Mouse (Mus musculus): ENCODE measurements around the gene Acap1.
A peak's percentile ranks its signal among the peaks of the same experiment; 100 is the strongest.
"Not testable (repeated sequence)": the region's sequence is repeated elsewhere in the genome, so short reads cannot be mapped to it uniquely, and the experiment has no call there.

Gene Acap1

GRCm38 (mm10) chr11:69921114-69922011 lies 26.0 kb upstream of the Acap1 start, which contains the start of gene Eif5a:
Eif5a (minus strand) TSS chr11:69921958.
- peak; percentile 100 for DNase-seq (ENCODE audit: low spot score in 2 of 2)

DNA sequence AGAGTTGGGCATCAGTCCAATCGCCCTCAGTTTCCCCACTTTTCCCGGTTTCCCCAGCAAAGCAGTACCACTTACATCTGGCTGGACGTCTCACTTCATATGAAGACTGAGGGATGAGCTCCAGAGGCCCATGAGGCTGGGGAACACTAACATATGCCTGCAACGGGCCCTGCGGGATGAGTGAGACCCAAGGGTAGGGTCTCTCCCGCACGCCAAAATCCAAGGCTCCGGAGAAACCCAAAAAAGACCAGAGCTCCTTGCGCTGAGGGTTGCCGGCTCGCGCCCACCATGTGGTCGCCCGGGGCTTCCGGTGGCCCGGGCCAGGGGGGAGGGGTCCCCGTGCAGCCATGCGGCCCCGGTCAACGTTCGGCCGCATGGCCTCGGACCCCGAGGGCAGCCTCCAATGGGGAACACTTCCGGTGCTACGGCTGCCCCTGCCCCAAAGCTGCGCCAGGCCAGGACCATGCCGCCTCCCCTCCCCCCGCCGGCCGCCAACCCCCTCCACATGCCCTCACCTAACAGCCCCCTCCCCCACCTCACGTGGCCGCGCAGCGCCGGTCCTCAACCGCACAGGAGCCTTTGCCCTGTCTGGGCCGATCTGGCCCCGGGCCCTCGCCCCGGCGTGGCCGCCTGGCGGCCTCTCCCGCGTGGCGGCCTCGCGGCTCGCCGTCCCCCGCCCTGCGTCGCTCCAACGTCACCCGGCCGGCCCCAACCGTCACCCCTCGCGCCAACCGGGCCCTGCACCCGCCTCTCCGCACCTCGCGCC lies 25.1 kb upstream of the Acap1 start:
- DNase-seq (ENCODE audit: low spot score in 2 of 2): no peak

DNA sequence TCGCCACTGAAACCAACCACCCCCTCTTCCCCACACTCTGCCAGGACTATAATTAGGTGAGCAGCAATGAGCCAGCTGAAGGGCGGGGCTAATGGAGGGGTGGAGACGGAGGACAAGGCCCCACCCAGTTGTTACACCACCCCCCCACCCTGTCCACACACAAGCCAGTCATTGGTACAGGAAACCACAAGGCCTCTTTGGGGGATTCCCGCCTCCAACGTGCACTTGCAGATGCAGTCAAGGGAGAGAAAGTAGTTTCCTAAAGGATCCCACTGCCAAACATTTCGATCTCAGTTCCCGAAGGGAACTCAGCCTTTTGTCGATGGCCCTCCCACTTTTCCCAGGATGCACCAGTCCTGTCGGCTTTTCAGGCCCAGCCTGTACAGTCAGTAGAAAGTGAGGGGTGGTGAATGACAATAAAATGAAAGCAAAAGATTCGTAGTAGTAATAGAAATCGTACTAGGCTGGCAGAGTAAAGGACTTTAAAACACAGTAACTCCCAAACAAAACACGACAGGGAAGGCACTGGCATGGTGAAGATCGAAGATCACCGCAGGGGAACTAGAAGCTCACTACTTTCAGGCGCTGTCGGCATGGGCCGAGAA lies 24.4 kb upstream of the Acap1 start:
- DNase-seq (ENCODE audit: low spot score in 2 of 2): peak in 1 of 2 experiments; percentile 34

DNA sequence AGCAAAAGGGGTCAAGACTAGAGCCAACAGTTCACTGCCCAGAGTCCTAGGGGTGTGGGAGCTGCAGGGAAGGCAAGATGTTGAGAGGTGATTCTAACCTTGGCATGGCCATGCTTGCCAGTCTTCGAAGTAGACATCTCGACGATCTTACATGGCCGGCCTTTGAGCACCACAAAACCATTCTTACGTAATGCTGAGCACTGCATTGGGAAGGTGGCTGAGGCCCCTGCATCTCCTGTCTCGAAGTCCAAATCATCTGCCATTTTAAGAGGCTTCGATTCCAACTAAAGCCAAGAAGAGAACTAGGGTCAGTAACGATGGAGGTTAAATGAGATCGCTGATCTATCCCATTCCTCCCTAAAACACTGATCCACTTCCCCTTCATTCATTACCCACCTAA lies 23.7 kb upstream of the Acap1 start:
- no peak for DNase-seq (ENCODE audit: low spot score in 2 of 2)

DNA sequence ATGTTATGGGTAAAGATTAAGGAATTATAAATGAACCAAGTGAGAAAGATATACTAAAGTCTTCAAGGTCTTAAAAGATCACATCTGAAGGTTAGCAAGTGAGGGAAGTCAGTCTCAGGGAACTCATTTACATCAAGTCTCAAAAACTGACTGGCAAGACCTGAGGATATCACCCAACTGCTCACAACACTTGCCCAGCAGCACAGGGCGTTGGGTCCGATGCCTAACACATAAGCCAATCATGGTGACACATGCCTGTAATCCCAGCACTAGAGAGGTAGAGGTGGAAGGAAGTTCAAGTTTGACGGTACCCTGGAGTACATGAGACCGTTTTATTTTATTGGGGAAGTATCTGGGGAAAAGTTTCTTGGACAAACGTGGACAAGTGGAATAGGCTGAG lies 22.8 kb upstream of the Acap1 start:
- DNase-seq (ENCODE audit: low spot score in 2 of 2): no peak

GRCm38 (mm10) chr11:69917379-69917948 lies 22.1 kb upstream of the Acap1 start:
- DNase-seq (ENCODE audit: low spot score in 2 of 2): no peak

- not testable (repeated sequence) for DNase-seq (ENCODE audit: low spot score in 2 of 2)
These were observed 21.5 kb upstream of the Acap1 start for GRCm38 (mm10) chr11:69916652-69917378.

GRCm38 (mm10) chr11:69915667-69916627 lies 20.6 kb upstream of the Acap1 start:
- no peak for DNase-seq (ENCODE audit: low spot score in 2 of 2)

DNA sequence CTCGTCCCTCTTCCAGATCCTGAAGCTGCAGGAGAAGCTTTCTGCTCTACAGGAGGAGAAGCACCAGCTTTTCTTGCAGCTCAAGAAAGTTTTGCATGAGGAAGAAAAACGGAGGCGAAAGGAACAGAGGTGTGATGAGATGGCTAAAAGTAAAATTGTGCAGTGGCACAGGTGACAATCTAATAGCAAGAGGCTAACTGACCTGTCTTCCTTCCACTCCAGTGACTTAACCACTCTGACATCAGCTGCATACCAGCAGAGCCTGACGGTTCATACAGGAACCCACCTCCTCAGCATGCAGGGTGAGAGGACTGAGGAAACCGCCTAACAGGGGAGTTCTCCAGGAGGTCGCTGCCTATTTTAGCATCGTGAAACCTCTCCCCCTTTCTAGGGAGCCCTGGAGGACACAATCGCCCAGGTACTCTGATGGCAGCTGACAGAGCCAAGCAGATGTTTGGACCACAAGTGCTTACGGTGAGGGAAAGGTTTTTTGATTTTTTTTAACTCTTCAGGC lies 19.6 kb upstream of the Acap1 start:
- DNase-seq (ENCODE audit: low spot score in 2 of 2): no peak

- no peak for DNase-seq (ENCODE audit: low spot score in 2 of 2)
These were observed 19.0 kb upstream of the Acap1 start for GRCm38 (mm10) chr11:69914372-69914764.

DNA sequence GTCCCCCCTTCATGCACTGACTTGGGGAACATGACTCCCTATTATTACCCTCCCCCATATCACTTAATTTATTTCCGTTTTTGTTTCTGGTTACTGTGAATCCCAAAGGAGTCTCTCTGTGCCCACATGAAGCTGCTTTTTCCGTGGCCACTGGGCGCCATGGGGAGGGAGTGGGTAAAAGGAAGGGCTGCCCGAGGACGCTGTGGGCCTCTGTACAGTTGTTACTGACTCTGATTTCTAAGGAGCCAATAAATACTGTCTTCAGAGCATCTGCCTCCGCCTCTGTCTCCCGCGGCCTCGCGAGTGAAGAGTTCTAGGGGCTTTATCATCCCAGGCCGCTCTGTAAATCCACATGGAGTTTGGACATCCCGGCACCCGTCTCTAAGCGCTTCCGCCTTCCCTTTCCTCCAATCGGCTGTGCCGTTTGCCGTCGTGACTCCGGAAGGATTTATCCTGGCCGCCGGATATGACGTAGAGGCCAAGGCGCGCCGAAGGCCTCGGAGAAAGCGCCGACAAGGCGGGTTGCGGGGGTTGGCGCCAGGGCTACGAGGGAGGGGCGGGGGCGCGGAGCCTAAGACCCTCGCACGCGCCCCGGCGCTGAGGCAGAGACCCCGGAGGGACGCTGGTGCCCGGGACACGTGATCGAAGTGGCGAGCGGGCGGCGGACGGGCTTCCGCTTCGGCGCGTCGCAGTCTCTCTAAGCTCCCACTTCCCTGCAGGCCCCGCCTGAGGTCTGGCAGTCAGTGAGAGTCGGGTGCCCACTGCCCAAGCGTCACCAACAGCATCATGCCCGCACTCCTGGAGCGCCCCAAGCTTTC lies 18.4 kb upstream of the Acap1 start, which contains the start of gene Gps2:
Gene Gps2 (plus strand): TSS at position 335 of the 818 bp plus-strand sequence.
- DNase-seq (ENCODE audit: low spot score in 2 of 2): peak; percentile 93 to 95

GRCm38 (mm10) chr11:69912716-69913530 lies 17.6 kb upstream of the Acap1 start:
- no peak for DNase-seq (ENCODE audit: low spot score in 2 of 2)

DNA sequence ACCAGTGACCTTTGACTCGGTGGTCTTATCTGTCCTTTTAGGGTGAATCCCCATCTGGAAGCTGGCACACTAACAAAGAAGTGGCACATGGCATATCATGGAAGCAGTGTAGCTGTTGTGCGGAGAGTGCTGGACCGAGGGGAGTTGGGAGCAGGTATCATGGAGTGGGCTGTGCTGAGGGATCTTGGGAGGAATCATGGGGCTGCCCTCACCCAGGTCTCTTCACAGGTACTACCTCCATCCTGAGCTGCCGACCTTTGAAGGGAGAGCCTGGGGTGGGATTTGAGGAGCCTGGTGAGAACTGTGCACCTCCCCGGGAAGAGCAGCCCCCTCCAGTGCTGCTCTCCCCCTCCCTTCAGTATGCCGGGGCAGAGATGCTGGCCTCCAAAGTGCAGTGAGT lies 16.4 kb upstream of the Acap1 start:
- DNase-seq (ENCODE audit: low spot score in 2 of 2): no peak

GRCm38 (mm10) chr11:69910781-69911560 lies 15.6 kb upstream of the Acap1 start:
- DNase-seq (ENCODE audit: low spot score in 2 of 2): no peak

DNA sequence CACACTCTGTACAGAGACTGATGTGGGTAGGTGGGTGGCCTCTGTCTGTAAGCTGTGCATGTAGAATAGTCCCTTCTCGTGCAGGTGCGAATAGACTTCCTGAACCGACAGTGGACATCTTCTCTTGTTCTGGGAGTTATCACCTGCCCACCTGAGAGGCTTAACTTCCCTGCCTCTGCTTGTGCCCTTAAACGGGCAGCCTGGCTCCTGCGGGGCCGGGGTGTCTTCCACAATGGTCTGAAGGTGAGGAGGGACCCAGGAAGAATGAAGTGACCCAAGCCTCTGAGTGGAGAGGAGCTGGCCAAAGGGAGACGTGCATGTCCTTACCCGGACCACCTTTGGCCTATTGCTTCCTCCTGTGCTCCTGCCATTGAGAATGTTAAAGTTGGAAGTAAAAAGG lies 14.8 kb upstream of the Acap1 start:
- DNase-seq (ENCODE audit: low spot score in 2 of 2): no peak

GRCm38 (mm10) chr11:69909174-69909573 lies 13.8 kb upstream of the Acap1 start:
- DNase-seq (ENCODE audit: low spot score in 2 of 2): no peak

- DNase-seq (ENCODE audit: low spot score in 2 of 2): no peak
These were observed 13.3 kb upstream of the Acap1 start for GRCm38 (mm10) chr11:69908645-69909044.

All from frontal cortex, postnatal 36 days (tissue).